Mouse (Mus musculus): ENCODE measurements at regions not wholly inside any gene's neighbourhood (a gene's known extent, or its start where the extent isn't known, plus 50 kb on each side); places are given as distances from the start of the nearest gene placed in this dataset.

GRCm38 (mm10) chr9:47389901-47390300 lies 140.1 kb upstream of the Cadm1 start:
- ATAC-seq = no peak
- Histone ChIP-seq H3K9me3 (no peaks in the 10 kb centered on the region), H3K4me3 (replicated peaks) (no peak overlapping the region), H3K27ac (no peak overlapping the region), H3K9ac (no peak overlapping the region), H3K4me2 (replicated peaks) (no peak overlapping the region), H3K4me1 (replicated peaks) (no peaks in the 10 kb centered on the region), H3K36me3 (no peaks in the 10 kb centered on the region), H3K27me3 (replicated peaks) (no peaks in the 10 kb centered on the region)
- 94% methylated on average over 6 of the region's 6 CpGs for WGBS

GRCm38 (mm10) chr9:47391669-47392068 lies 138.3 kb upstream of the Cadm1 start:
- no peak overlapping the region for H3K4me2 ChIP-seq (replicated peaks)
- no peaks in the 10 kb centered on the region for H3K36me3 ChIP-seq
- H3K27me3 ChIP-seq (replicated peaks) = no peaks in the 10 kb centered on the region
- H3K9ac ChIP-seq = no peak overlapping the region
- H3K27ac ChIP-seq = no peak overlapping the region
- WGBS = 79% methylated on average over 5 of the region's 5 CpGs
- H3K4me3 ChIP-seq (replicated peaks) = no peak overlapping the region
- H3K9me3 ChIP-seq = no peaks in the 10 kb centered on the region
- no peak for ATAC-seq
- no peaks in the 10 kb centered on the region for H3K4me1 ChIP-seq (replicated peaks)

- Histone ChIP-seq H3K4me2 (replicated peaks) (no peak overlapping the region), H3K9ac (no peak overlapping the region), H3K36me3 (no peaks in the 10 kb centered on the region), H3K4me1 (replicated peaks) (no peaks in the 10 kb centered on the region), H3K27me3 (replicated peaks) (no peaks in the 10 kb centered on the region), H3K4me3 (replicated peaks) (no peak overlapping the region), H3K9me3 (no peaks in the 10 kb centered on the region), H3K27ac (no peak overlapping the region)
- 10% methylated on average over 2 of the region's 2 CpGs for WGBS
- no peak for ATAC-seq
Observed at GRCm38 (mm10) chr9:47399598-47399997, 130.4 kb upstream of the Cadm1 start.

- no peak for ATAC-seq
- no peak overlapping the region for H3K4me3 ChIP-seq (replicated peaks)
- no peaks in the 10 kb centered on the region for H3K4me1 ChIP-seq (replicated peaks)
- no peaks in the 10 kb centered on the region for H3K9me3 ChIP-seq
- H3K27me3 ChIP-seq (replicated peaks) = no peaks in the 10 kb centered on the region
- no peak overlapping the region for H3K4me2 ChIP-seq (replicated peaks)
- 31% methylated on average over 7 of the region's 7 CpGs for WGBS
- H3K36me3 ChIP-seq = no peaks in the 10 kb centered on the region
- no peak overlapping the region for H3K27ac ChIP-seq
- no peak overlapping the region for H3K9ac ChIP-seq
Observed at GRCm38 (mm10) chr9:47400117-47400823, 129.7 kb upstream of the Cadm1 start.

GRCm38 (mm10) chr9:47401511-47401910 lies 128.5 kb upstream of the Cadm1 start:
- 84% methylated on average over 11 of the region's 11 CpGs for WGBS
- H3K4me3 ChIP-seq (replicated peaks) = no peak overlapping the region
- no peaks in the 10 kb centered on the region for H3K27me3 ChIP-seq (replicated peaks)
- ATAC-seq = no peak
- no peaks in the 10 kb centered on the region for H3K36me3 ChIP-seq
- no peak overlapping the region for H3K4me2 ChIP-seq (replicated peaks)
- H3K9ac ChIP-seq = no peak overlapping the region
- no peak overlapping the region for H3K27ac ChIP-seq
- H3K9me3 ChIP-seq = no peaks in the 10 kb centered on the region
- H3K4me1 ChIP-seq (replicated peaks) = no peaks in the 10 kb centered on the region

- Histone ChIP-seq H3K4me1 (replicated peaks) (peaks cover 10% of the 10 kb centered on the region), H3K4me2 (replicated peaks) (no peak overlapping the region), H3K9me3 (no peaks in the 10 kb centered on the region), H3K27me3 (replicated peaks) (no peaks in the 10 kb centered on the region), H3K4me3 (replicated peaks) (no peak overlapping the region), H3K27ac (no peak overlapping the region), H3K36me3 (no peaks in the 10 kb centered on the region), H3K9ac (no peak overlapping the region)
- ATAC-seq = no peak
- WGBS = 80% methylated on average over 11 of the region's 11 CpGs
Observed at GRCm38 (mm10) chr9:47403317-47403716, 126.7 kb upstream of the Cadm1 start.

GRCm38 (mm10) chr9:47404821-47405220 lies 125.2 kb upstream of the Cadm1 start:
- WGBS = 64% methylated on average over 3 of the region's 3 CpGs
- Histone ChIP-seq H3K9ac (no peak overlapping the region), H3K4me2 (replicated peaks) (no peak overlapping the region), H3K9me3 (no peaks in the 10 kb centered on the region), H3K4me1 (replicated peaks) (peaks cover 10% of the 10 kb centered on the region), H3K27me3 (replicated peaks) (no peaks in the 10 kb centered on the region), H3K27ac (no peak overlapping the region), H3K4me3 (replicated peaks) (no peak overlapping the region), H3K36me3 (no peaks in the 10 kb centered on the region)
- no peak for ATAC-seq

GRCm38 (mm10) chr9:47405547-47405946 lies 124.4 kb upstream of the Cadm1 start:
- no peak overlapping the region for H3K4me3 ChIP-seq (replicated peaks)
- H3K9ac ChIP-seq = no peak overlapping the region
- no peak overlapping the region for H3K4me2 ChIP-seq (replicated peaks)
- H3K27me3 ChIP-seq (replicated peaks) = no peaks in the 10 kb centered on the region
- 59% methylated on average over 4 of the region's 4 CpGs for WGBS
- H3K36me3 ChIP-seq = no peaks in the 10 kb centered on the region
- H3K4me1 ChIP-seq (replicated peaks) = peaks cover 10% of the 10 kb centered on the region
- H3K27ac ChIP-seq = no peak overlapping the region
- H3K9me3 ChIP-seq = no peaks in the 10 kb centered on the region
- ATAC-seq = no peak

GRCm38 (mm10) chr9:47407007-47407670 lies 122.8 kb upstream of the Cadm1 start:
- Histone ChIP-seq H3K36me3 (no peaks in the 10 kb centered on the region), H3K27ac (no peak overlapping the region), H3K4me3 (replicated peaks) (no peak overlapping the region), H3K27me3 (replicated peaks) (peaks cover 2% of the 10 kb centered on the region; the same call in 1 of the 2 replicates), H3K4me2 (replicated peaks) (no peak overlapping the region), H3K4me1 (replicated peaks) (peaks cover 10% of the 10 kb centered on the region), H3K9ac (no peak overlapping the region), H3K9me3 (no peaks in the 10 kb centered on the region)
- WGBS = 29% methylated on average over 7 of the region's 7 CpGs
- peak; percentile 82 for ATAC-seq

- no peaks in the 10 kb centered on the region for H3K36me3 ChIP-seq
- ATAC-seq = no peak
- no peaks in the 10 kb centered on the region for H3K9me3 ChIP-seq
- H3K4me3 ChIP-seq (replicated peaks) = no peak overlapping the region
- no peak overlapping the region for H3K27ac ChIP-seq
- peaks cover 2% of the 10 kb centered on the region; the same call in 1 of the 2 replicates for H3K27me3 ChIP-seq (replicated peaks)
- 51% methylated on average over 4 of the region's 4 CpGs for WGBS
- H3K4me2 ChIP-seq (replicated peaks) = no peak overlapping the region
- peaks cover 10% of the 10 kb centered on the region for H3K4me1 ChIP-seq (replicated peaks)
- no peak overlapping the region for H3K9ac ChIP-seq
Observed at GRCm38 (mm10) chr9:47408061-47408460, 121.9 kb upstream of the Cadm1 start.

- H3K9ac ChIP-seq = no peak overlapping the region
- no peaks in the 10 kb centered on the region for H3K9me3 ChIP-seq
- no peak overlapping the region for H3K4me2 ChIP-seq (replicated peaks)
- 86% methylated on average over 6 of the region's 6 CpGs for WGBS
- no peak overlapping the region for H3K27ac ChIP-seq
- peaks cover 10% of the 10 kb centered on the region for H3K4me1 ChIP-seq (replicated peaks)
- H3K27me3 ChIP-seq (replicated peaks) = peaks cover 2% of the 10 kb centered on the region; the same call in 1 of the 2 replicates
- no peak for ATAC-seq
- H3K36me3 ChIP-seq = no peaks in the 10 kb centered on the region
- H3K4me3 ChIP-seq (replicated peaks) = no peak overlapping the region
Observed at GRCm38 (mm10) chr9:47409579-47409978, 120.4 kb upstream of the Cadm1 start.

- no peak overlapping the region for H3K27ac ChIP-seq
- peaks cover 4% of the 10 kb centered on the region; the same call in 1 of the 2 replicates for H3K4me1 ChIP-seq (replicated peaks)
- H3K4me2 ChIP-seq (replicated peaks) = no peak overlapping the region
- H3K36me3 ChIP-seq = no peaks in the 10 kb centered on the region
- no peaks in the 10 kb centered on the region for H3K9me3 ChIP-seq
- peaks cover 2% of the 10 kb centered on the region; the same call in 1 of the 2 replicates for H3K27me3 ChIP-seq (replicated peaks)
- WGBS = 65% methylated on average over 2 of the region's 2 CpGs
- ATAC-seq = no peak
- no peak overlapping the region for H3K4me3 ChIP-seq (replicated peaks)
- H3K9ac ChIP-seq = no peak overlapping the region
Observed at GRCm38 (mm10) chr9:47412786-47413185, 117.2 kb upstream of the Cadm1 start.

Measured in intestine, embryonic 15.5 days (tissue).